Mouse (Mus musculus) lung, postnatal 36 days (tissue): ENCODE data around the gene Dennd1b.
A peak's percentile ranks its signal among the peaks of the same experiment; 100 is the strongest.

Experiments
- DNase-seq: peaks from one replicate; pipeline ENCODE4 v3.0.0; 2022; ENCODE audit warnings: mixed read lengths

Dennd1b gene

DNA sequence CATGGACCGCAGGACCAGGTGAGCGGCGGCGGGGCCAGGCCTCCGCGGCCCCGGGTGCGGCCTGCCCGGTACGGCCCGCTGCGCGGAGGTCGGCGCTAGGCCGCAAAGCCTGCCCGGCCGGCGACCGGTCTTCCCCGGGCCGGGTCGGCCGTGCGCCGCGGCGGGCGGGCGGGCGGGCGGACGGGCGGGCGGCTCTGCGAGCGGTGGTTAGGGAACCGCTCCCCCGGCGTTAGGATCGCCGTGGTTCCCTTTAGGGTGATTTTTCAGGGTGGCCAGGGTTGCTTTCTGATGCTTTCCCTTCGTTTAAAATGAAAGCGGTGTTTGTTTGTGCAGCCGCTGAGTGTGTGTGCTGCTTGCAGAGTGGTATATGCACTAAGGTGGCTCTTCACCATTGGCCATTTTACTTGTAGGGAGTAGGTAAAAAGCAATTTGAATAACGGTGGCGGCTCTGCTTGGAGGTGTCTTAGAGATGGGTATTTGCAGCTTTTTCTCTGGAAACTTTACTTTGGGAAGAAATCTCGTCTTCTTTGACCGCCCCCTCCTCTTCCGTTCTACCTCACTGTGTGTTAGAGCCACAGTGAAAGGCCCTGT is 728 bp downstream of the Dennd1b start:
- peak; percentile 40 for DNase-seq

DNA sequence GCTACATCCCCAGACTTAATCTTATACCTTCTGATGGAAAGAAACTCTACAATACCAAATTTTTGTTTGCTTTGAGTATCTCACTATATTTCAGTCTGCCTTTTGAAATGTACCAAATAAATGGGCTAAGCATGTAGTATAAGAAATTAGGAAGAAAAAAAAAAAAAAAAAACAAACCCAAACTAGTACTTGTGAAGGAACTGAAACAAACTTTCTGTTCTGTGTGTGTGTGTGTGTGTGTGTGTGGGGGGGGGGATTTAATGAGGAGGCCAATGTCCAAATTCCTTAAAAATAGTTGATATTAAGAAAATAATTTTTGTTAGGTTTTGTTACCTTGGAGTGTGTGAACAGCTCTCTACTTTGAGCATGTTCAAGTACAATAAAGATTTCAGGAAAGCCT is 1.8 kb downstream of the Dennd1b start:
- no peak for DNase-seq

DNA sequence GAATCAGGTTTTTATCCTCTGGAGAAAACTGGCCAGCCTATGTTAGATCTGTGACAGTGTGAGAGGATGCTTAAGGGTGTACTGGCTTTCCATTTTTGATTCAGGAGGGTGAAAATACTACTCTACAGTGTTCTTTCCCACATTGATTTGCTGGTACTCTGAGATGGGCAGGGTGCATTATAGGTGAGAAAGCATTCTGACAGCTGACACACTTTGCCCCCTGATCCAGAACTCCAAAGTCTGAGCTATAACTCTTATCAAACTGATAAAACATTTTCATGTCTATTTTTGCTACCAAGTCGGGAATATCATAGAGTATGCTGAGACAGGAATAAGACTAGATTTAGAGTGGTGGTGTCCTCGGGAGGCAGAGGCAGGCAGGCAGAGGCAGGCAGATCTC is 2.3 kb downstream of the Dennd1b start:
- DNase-seq, result no peak

DNA sequence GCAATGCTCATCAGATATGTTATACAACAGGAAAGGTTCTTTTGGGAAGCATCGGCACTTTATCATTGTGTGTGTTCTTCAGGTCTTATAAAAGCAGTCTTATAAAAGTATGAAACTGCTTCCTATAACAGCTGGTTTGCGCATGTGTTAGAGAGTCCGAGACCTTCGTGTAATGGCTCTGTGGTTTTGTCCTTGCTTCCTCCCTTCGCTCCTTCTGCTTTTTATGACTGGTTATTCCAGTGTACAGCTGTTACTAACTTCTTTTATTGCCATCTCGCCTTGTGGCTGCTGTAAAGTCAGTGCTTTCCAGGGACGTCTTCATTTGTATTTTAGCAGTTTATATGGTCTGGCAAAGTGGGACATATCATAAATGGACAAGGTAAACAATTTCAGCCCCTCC is 4.2 kb downstream of the Dennd1b start:
- DNase-seq, result no peak

DNA sequence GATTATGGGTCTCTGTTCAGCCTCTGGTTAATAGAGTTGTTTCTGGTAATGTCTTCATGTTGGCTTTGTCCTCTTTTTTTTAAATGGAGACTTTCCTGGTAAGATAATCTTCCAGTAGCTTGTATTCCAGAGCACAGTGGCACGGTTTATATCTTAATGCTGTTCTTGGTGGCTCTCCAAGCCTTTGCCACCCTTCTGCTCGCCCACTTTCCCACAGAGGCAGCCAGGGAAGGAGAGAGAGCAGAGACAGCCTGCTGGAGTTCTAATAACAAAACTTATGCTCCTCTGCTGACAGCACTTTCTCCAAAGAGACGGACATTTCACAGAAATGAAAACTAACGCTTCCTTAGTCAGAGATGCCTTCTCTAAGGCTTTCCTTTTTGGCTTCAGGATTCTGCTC is 6.8 kb downstream of the Dennd1b start:
- no peak for DNase-seq

DNA sequence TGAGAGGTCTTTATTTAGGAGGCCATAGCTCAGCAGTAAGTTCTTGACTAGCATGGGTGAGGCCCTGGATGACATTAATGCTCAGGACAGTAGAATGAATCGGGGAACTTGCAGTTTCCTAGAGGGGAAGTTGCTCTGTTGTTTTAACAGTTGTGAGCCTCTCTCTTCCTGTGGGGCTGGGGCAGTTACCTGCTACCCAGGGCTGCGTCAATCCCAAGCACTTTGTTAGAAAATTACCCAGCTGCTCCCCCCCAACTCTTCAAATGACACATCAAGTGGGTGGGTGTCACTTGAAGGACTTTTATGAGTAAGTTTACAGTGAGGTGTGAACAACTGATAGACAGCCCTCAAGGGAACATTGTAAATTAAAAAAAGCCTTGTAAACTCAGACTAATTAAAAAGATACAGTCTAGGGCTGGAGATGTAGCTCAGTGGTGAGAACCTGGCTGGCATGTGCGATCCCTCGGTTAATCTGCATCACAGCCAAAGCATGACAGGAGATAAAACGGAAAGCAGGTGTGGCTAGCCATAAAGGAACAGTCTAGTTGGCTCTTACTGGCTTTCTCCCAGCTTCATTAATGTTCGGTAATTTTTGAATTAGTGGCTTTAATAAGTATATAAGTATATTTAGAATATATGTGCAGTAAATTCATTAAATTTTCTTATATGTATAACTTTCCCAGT is 10.4 kb downstream of the Dennd1b start:
- no peak for DNase-seq

DNA sequence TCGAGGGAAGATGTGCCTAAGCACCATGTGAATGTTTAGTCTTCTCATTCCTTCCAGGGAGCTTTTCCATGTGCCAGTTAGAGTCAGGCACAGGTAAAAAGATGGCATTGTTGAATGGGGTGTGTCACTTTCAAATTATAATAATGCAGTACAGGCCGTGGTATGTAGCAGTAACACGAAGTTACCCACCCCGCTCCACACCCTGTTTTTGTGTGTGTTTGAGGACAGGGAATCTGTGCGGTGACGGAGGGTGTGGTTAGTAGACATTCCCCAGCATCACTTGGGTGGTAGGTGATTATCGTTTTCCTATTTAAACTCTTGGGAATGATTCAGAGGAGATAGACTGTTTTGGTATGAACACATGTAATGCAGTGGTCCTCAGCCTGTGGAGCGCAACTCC is 11.6 kb downstream of the Dennd1b start:
- no peak for DNase-seq

DNA sequence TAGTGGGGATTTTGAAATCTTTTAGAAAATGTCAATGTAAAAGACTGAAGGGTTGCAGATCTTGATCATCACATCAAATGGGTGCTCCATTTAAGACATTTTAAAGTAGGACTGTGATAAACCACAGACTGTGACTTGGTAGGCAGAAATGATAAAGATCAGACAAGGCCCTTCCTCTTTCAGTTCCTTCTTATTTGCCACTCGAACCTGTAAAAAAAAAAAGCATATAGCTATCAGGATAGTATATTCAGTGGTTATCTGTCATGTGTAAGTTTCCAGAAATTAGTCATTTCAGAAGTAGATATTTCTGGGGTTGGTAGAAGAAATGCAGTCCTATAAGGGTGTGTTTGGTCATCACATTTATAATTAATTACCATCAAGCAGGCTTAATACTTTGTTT is 12.7 kb downstream of the Dennd1b start:
- no peak for DNase-seq

DNA sequence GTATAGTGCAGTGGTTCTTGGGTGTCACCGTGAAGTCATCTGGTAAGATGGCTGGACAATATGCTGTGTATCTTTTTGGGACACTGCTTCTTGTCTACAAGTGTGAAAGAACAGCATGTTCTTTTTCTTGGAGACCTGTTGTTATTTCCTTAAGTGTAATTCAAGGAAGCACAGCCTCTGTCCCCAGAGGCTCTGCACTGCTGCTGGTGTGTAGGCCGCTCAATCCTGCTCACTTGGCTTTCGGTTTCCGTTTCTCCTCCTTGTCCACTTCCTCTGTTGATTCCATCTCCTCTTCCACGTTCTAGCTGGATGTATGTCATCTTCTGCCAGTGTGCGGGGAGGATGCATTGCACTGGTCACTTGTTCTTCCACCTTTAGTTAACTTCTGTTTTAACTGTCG is 19.0 kb downstream of the Dennd1b start:
- DNase-seq, result peak; percentile 64

DNA sequence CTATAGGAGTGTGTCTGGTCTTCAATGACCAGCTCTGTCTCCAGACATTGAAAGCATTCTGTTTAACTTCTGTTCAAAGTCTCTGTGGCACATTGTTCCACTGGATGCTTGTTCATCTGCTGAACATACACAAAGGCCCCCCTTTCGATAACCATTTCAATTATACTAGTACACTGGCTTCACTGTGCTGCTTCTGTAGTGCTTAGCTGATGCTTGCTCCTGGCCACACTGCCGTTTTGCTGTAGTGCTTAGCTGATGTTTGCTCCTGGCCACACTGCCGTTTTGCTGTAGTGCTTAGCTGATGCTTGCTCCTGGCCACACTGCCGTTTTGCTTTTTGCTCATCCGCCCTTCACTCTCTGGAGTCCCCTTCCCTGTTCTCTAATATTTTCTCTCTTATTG is 19.4 kb downstream of the Dennd1b start:
- no peak for DNase-seq

DNA sequence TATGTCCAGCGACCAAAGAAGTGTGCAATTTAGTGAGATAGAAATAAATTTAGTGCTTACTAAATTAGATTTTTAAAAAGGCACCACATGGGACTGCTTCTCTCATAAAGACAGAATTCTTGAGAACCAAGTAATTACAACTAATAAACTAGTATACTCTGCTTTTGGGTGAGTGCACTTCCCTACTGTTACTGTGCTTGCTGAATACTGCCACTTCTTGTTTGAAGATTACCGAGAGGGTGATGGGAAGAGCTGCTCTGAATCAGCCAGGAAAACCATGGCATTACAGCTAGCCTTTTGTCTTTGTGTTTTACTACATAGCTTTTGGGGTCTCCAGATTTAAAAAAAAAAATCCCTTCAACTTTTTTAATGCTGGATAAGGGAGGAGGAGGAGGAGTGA is 19.8 kb downstream of the Dennd1b start:
- no peak for DNase-seq

DNA sequence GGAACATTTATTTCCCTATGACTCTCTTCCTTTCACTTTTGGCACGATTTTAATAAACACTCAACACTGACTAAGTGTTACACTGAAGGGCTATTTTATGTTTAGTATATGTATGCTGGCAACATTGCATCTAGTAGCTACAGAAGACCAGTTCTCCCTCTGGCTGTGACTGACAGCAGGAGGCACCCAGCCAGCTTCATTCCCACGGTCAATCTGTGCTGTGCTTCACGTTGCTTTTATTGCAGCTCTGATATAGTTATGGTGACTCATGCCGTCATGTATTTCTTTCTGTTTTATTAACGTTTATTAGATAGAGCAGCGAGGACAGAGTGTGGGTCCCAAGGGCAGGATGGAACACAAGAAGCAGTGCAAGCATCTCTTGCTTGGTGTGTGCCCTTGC is 20.2 kb downstream of the Dennd1b start:
- no peak for DNase-seq

DNA sequence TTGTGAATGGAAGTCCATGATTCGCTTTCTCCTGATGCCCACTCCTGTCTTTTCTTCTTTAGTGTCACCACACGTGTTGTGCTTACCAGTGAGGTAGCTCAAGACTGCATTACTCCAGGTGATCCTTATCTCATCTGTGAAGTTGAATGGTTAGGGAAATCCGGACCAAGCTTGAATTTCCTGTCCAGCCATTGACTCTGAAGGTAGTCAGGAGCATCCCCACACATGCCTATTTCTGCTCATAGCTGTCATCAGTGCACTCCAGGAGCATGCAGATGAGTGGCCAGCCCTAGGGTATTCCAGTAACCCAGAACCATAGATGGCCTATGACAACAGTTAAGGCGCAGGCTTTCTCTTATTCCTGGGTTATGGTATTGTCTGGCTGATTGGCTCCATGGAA is 20.9 kb downstream of the Dennd1b start:
- DNase-seq, result no peak

DNA sequence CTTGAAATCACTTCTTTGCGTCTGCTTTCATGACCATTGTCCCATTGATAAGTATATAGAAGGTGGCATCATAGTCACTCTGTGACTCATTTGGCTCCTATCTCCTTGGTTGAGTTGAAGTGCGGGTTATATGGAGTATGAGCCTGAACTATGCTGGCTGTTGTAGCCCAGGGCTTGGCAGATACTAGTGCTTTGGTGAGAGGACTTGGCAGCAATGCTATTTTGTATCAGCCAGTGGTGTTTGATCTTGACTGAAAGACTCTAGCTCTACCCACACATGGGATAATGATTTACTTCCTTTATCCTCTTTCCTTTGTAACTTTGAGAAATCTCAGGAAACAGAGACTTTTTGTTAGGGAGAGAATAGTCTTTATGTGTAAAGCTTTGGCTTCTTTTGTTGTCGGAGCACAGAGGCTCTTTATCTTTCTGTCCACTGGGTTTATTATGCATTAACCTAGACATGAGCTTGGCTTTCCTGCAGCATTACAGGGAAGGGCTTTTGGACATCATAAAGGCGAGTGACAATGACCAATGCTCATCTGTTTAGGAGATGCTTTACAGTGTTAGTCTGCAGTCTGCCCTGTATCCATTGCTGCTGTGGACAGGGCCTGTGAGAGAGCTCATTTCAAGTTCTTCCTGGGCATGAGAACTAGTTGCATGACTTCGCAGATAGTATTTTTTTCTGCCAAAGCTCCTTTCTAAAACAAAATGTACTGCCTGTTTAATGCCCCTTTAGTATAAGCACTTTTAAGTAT is 29.3 kb downstream of the Dennd1b start:
- DNase-seq, result no peak

DNA sequence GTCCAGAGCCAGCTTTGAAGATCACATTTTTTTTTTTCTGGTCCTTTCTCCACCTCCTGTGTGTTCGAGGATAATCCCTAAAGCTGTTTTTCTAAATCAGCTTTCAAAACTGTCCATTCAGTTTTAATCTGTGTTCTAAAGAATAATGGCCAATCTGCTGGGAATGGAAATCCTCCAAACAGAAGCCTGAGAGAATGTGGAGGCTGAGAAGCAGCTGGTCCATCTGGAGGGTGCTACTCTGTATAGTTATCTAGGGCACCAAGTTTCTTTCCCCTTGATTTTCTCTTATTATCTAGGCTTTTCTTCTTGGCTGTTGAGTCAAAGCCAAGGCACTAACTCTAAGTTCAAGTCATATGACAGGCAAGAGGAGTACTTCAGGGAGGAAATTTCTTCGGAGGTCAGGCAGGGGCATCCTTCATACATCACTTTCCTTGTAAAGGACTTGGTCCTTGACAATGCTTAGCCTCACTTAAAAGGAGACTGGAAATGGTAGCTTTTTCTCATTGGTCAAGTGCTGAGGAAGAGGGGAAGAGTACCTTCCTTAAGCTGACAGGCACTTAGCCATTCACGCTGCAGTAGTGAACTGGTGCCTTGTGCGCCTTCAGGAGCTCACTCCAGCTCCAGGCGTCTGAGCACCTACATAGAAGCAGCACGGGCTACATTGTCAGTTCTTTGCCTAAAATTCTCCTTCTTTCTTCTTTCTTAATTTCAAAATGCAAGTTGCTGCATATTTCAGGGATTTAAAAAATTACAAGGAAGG is 32.6 kb downstream of the Dennd1b start:
- DNase-seq, result no peak

DNA sequence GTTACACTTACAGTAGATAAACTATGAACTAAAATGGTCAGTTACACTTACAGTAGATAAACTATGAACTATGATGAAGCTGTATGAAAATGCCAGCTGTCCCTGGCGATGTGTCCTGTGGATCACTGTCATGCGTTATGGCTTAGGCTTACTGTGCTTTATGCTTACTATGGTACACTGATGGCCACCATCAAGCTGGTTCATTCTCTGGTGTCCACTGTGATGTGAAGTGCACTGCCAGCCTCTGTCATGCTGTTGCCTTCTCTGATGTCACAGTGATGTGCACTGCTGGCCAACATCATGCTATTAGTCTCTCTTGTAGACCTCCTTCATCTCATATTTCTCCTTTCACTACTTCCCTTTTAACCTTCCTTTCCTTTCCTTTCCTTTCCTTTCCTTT is 33.4 kb downstream of the Dennd1b start:
- no peak for DNase-seq

DNA sequence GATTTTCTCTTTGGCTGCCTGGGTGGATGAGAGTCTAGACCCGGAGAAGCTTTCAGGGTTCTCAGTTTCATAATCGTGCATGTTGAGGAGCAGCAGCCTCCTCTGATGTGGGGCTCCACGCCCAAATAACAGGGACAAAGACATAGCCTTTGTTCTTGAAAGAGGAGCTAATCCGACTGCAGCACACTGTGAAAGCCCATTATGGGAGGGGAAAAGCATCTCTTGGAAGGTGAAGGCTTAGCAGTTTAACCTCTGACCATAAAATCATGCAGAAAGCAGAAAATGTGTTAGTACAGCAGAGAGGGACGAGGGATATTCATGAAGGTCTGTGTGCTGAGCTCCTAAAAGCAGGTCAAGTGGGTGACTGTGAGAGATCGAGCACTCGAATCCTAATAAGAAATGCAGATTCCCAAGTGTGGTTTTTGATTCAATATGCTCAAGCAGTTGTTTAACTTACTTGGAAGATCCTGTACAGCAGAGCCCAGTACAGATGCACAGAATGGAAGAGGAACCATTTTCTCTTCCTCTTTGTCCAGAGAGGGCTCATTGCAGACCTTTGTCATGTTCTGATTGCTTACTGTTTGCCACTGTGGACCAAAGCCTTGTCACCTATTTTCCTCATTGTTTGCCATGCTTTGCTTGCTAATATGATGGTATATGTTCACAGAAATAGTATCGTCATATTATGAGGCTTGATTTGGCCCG is 37.6 kb downstream of the Dennd1b start:
- no peak for DNase-seq

DNA sequence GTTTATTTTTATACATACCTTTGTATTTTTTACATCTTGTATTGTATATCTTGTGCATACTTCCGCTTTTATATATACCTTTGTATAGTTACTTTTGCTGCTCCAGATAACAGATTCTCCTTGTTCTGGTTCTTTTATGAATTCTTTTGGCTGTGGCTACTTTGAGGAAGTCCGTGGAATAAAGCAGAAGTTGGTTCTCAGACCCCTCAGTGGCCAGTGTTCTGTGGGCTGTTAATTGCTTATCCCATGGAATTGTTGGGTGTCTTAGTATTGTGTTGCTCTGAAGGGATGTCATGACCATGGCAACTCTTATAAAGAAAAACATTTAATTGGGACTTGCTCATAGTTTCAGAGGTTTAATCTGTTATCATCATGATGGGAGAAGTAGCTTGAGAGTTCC is 40.3 kb downstream of the Dennd1b start:
- DNase-seq, result no peak

DNA sequence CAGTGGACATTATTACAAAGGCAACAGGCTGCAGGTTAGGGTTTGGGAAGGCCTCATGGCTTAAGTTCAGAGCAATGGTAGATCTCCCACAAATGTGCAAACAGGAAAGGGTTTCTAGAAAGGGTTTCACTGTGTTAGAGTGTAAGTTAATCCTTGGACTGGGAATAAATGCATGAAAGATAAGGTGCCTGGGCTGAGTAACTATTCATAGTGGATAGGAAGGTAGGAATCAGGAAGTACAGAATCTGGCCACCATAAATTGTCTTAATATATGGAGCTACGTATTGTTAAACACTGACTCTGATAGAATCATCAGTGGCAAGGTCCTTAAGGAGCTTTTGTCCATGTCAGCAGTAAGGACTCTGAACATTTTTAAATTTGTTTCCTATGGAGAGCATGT is 42.8 kb downstream of the Dennd1b start:
- no peak for DNase-seq

DNA sequence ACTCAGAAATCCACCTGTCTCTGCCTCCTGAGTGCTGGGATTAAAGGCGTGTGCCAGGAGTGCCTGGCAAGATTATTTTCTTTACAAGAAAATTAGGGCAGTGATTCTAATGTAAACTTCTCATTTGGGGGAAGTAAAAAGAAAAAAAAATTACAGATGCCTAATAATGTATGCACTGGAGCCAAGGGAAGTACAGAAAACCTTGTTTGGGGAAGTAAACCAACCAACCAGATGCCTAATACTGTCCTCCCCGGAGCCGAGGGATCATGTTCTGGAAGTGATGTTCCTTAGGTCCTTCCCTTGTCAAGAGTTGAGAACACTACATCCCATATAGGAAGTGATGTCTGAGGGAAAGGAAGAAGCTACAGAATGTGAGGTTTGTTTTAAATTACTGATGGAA is 44.2 kb downstream of the Dennd1b start:
- DNase-seq, result no peak

DNA sequence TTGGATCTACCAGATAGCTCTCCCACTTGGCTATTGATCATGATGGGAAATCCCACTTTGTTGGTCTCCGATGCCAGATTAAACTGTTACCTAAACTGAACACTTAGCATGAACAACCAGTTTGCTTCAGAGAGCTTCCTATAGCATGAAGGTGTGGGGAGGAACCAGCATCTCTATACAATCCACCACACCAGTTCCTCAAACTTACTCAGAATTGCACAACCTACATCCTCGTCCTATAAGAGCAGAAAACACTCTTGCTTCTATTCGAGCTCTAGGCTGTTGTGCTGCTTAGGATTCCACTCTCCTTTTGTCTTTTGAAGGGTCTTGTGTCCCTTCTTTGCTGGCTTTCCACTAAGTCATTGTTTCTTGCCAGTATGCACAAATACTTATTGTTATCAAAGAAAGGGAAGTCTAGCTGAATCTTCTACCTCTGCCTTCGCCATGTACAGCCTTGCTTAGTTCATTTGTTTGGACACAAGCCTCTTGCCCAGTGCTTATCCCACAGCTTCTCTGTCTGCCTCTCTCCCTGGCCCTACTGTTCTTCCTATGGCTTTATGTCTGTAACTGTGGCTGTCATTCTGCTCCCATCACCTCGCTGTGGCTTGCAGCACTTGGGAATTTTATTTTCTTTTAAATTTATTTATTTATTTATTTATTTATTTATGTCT is 52.0 kb downstream of the Dennd1b start:
- no peak for DNase-seq

DNA sequence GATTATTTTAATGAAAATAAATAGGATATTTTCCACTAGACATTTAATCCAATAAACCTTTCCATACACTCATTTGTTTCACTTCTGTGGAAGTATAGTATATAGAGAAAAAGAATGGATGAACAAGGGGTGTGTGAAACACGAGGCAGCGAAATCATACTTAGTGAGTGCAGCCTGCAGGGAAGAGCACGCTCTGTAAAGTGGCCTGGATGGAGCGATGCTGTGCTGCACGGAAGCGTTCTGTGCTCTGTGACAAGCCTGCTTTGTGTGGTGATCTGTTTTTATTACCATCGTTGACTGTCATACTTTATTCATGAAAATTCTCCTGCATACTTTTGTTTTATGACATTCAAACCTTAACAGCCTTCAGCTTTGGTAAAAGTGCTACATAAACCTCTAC is 58.1 kb downstream of the Dennd1b start:
- DNase-seq, result no peak
